Mouse (Mus musculus) liver, embryonic 14.5 days (tissue): ENCODE data around the gene Tmem184b.

Experiments used
- CTCF ChIP-seq: IDR thresholded peaks from 2 replicates; pipeline ENCODE4 v1.5.1; 2016; ENCODE audit warnings: antibody characterized with exemption, low read depth, control low read depth
- EP300 ChIP-seq: IDR thresholded peaks from 2 replicates; pipeline ENCODE4 v1.6.1; 2016; ENCODE audit warnings: antibody characterized with exemption, low read depth

GRCm38 (mm10) chr15:79418265-79418664 lies 14.9 kb upstream of the Tmem184b start:
- TF ChIP-seq CTCF (no peak), EP300 (no peak)
